Mouse (Mus musculus) MEL (cell line): ENCODE measurements around the gene Nenf. TPM values are rescaled to one million over a fixed set of nuclear protein-coding genes. Genes with fewer than 3 reads are reported as not detected.
A peak's percentile ranks its signal among the peaks of the same experiment; 100 is the strongest.

Experiments used
- DNase-seq: peaks from one replicate; pipeline ENCODE4 v3.0.0; 2011; ENCODE audit warnings: low read depth, low spot score
- H3K27ac ChIP-seq: 2 replicates; pipeline ENCODE4 v1.5.1; 2012; ENCODE audit warnings: low read depth, mild to moderate bottlenecking, control low read depth, low read length, moderate library complexity; ENCODE audit not compliant: control insufficient read depth
- H3K27me3 ChIP-seq, 2 experiments: fragments of 150-350 bp in 1 of 2; sonication (generic) in 1 of 2; 2 replicates each; pipeline ENCODE4 v1.6.1; 2012; ENCODE audit warnings: low read length in 2 of 2, mild to moderate bottlenecking in 2 of 2, improper control_type of control experiment in 1 of 2, moderate library complexity in 1 of 2; ENCODE audit not compliant: insufficient read depth in 2 of 2, control insufficient read depth in 1 of 2
- H3K36me3 ChIP-seq, 2 experiments: 2 replicates each; pipeline ENCODE4 v1.6.1; 2012 to 2014; ENCODE audit warnings: low read length in 2 of 2, improper control_type of control experiment in 1 of 2, inconsistent platforms in 1 of 2, mild to moderate bottlenecking in 1 of 2; ENCODE audit not compliant: insufficient read depth in 2 of 2, control insufficient read depth in 1 of 2
- H3K4me1 ChIP-seq, 2 experiments: fragments of 150-350 bp in 1 of 2; sonication (generic) in 1 of 2; 2 replicates each; pipeline ENCODE4 v1.6.1; 2012; ENCODE audit warnings: low read length in 2 of 2, improper control_type of control experiment in 1 of 2, mild to moderate bottlenecking in 1 of 2; ENCODE audit not compliant: insufficient read depth in 2 of 2, control insufficient read depth in 1 of 2
- H3K4me3 ChIP-seq, 2 experiments: fragments of 150-350 bp in 1 of 2; sonication (generic) in 1 of 2; 2 replicates each; pipeline ENCODE4 v1.5.1; 2012; ENCODE audit warnings: low read depth in 2 of 2, low read length in 2 of 2, mild to moderate bottlenecking in 2 of 2, moderate library complexity in 2 of 2, control low read depth in 1 of 2, improper control_type of control experiment in 1 of 2; ENCODE audit not compliant: control insufficient read depth in 1 of 2, insufficient read depth in 1 of 2
- H3K79me2 ChIP-seq: 2 replicates; pipeline ENCODE4 v1.6.1; 2012; ENCODE audit warnings: mild to moderate bottlenecking, low read length, moderate library complexity; ENCODE audit not compliant: control insufficient read depth, poor library complexity, insufficient read depth
- H3K9ac ChIP-seq: 2 replicates; pipeline ENCODE4 v1.6.1; 2012; ENCODE audit warnings: low read depth, mild to moderate bottlenecking, control low read depth, low read length, moderate library complexity; ENCODE audit not compliant: control insufficient read depth, poor library complexity, severe bottlenecking
- H3K9me3 ChIP-seq: fragments of 150-350 bp; sonication (generic); replicated peaks from 2 replicates; pipeline ENCODE4 v1.6.1; 2012; ENCODE audit warnings: mild to moderate bottlenecking, low read length, improper control_type of control experiment, moderate library complexity; ENCODE audit not compliant: insufficient read depth
- BHLHE40 ChIP-seq: IDR thresholded peaks from 2 replicates; pipeline ENCODE4 v1.6.1; 2012; ENCODE audit warnings: low read depth, mild to moderate bottlenecking, inconsistent platforms, low read length, improper control_type of control experiment, borderline replicate concordance
- CHD1 ChIP-seq: IDR thresholded peaks from 2 replicates; pipeline ENCODE4 v1.6.1; 2012; ENCODE audit warnings: low read depth, mild to moderate bottlenecking, inconsistent platforms, low read length, improper control_type of control experiment
- JUND ChIP-seq: IDR thresholded peaks from 2 replicates; pipeline ENCODE4 v1.6.1; 2011; ENCODE audit warnings: low read depth, mild to moderate bottlenecking, improper control_type of control experiment, low read length
- MAFK ChIP-seq: IDR thresholded peaks from 2 replicates; pipeline ENCODE4 v1.6.1; 2011; ENCODE audit warnings: low read depth, mild to moderate bottlenecking, low read length, improper control_type of control experiment, borderline replicate concordance
- MAX ChIP-seq: IDR thresholded peaks from 2 replicates; pipeline ENCODE4 v1.6.1; 2011; ENCODE audit warnings: low read length, improper control_type of control experiment
- MEF2A ChIP-seq: IDR thresholded peaks from 2 replicates; pipeline ENCODE4 v1.6.1; 2014; ENCODE audit warnings: low read depth, mild to moderate bottlenecking, inconsistent platforms, low read length, improper control_type of control experiment; ENCODE audit not compliant: poor library complexity, insufficient replicate concordance, severe bottlenecking; ENCODE audit errors: extremely low read depth
- MXI1 ChIP-seq: IDR thresholded peaks from 2 replicates; pipeline ENCODE4 v1.6.1; 2011; ENCODE audit warnings: mild to moderate bottlenecking, low read depth, low read length, improper control_type of control experiment
- MYC ChIP-seq: IDR thresholded peaks from 2 replicates; pipeline ENCODE4 v1.6.1; 2011; ENCODE audit warnings: low read depth, mild to moderate bottlenecking, low read length, improper control_type of control experiment, moderate library complexity
- NRF1 ChIP-seq: IDR thresholded peaks from 2 replicates; pipeline ENCODE4 v1.6.1; 2014; ENCODE audit warnings: low read depth, mild to moderate bottlenecking, inconsistent platforms, low read length, improper control_type of control experiment, moderate library complexity; ENCODE audit not compliant: poor library complexity, insufficient read depth, severe bottlenecking
- POLR2AphosphoS5 ChIP-seq: IDR thresholded peaks from 2 replicates; pipeline ENCODE4 v1.6.1; 2012; ENCODE audit warnings: low read depth, borderline replicate concordance, mild to moderate bottlenecking, inconsistent platforms, low read length, moderate library complexity, mixed read lengths
- RAD21 ChIP-seq: IDR thresholded peaks from 2 replicates; pipeline ENCODE4 v1.6.1; 2011; ENCODE audit warnings: mild to moderate bottlenecking, low read depth, low read length, improper control_type of control experiment
- SIN3A ChIP-seq: IDR thresholded peaks from 2 replicates; pipeline ENCODE4 v1.6.1; 2012; ENCODE audit warnings: low read length, improper control_type of control experiment, inconsistent platforms
- TBP ChIP-seq: IDR thresholded peaks from 2 replicates; pipeline ENCODE4 v1.8.0; 2011; ENCODE audit warnings: low read depth, low read length, improper control_type of control experiment
- USF2 ChIP-seq, 2 experiments: IDR thresholded peaks; 2 replicates each; pipeline ENCODE4 v1.6.1; 2011 to 2012; ENCODE audit warnings: improper control_type of control experiment in 2 of 2, low read length in 2 of 2, borderline replicate concordance in 1 of 2, inconsistent platforms in 1 of 2, low read depth in 1 of 2, mild to moderate bottlenecking in 1 of 2; ENCODE audit not compliant: insufficient read depth in 1 of 2
- ZC3H11A ChIP-seq: IDR thresholded peaks from 2 replicates; pipeline ENCODE4 v1.6.1; 2012; ENCODE audit warnings: low read depth, mild to moderate bottlenecking, inconsistent platforms, low read length, improper control_type of control experiment
- ZMIZ1 ChIP-seq: IDR thresholded peaks from 2 replicates; pipeline ENCODE4 v1.6.1; 2012; ENCODE audit warnings: low read depth, mild to moderate bottlenecking, inconsistent platforms, low read length, improper control_type of control experiment, moderate library complexity
- ZNF384 ChIP-seq: IDR thresholded peaks from 2 replicates; pipeline ENCODE4 v1.6.1; 2012; ENCODE audit warnings: low read depth, mild to moderate bottlenecking, inconsistent platforms, low read length, improper control_type of control experiment
- polyA plus RNA-seq, 2 experiments: library from polyadenylated mRNA; stranded (reverse) in 1 of 2; unstranded in 1 of 2; fragments of >175 nt in 1 of 2; fragments of >200 nt in 1 of 2; gene quantifications; 2 replicates each; pipeline versions ENCODE4 v1.2.1 to v1.2.4; 2012; ENCODE audit warnings: low replicate concordance in 2 of 2, low read depth in 1 of 2; ENCODE audit not compliant: insufficient read length in 2 of 2, insufficient read depth in 1 of 2, missing spikeins in 1 of 2
- total RNA-seq: library from RNA; depleted of rRNA; stranded (reverse); fragments of 300-350 nt; gene quantifications from 2 replicates; pipeline ENCODE4 v1.2.3, GENCODE M21; 2012

The Nenf gene
- total and polyA plus RNA-seq, 3 experiments = 49.4 to 53.2 TPM; not detected in 1

- DNase-seq = no peak
- Histone ChIP-seq H3K36me3 (no peaks in the 10 kb centered on the region; a peak in 1 of 4 replicates), H3K79me2 (peaks cover 1% of the 10 kb centered on the region; the same call in 1 of the 2 replicates), H3K9ac (no peak overlapping the region; the same call in 1 of the 2 replicates), H3K27me3 (no peaks in the 10 kb centered on the region), H3K4me3 (peak overlapping the region; percentile 51 to 92), H3K9me3 (no peaks in the 10 kb centered on the region), H3K4me1 (peaks cover 0 to 17% of the 10 kb centered on the region in 2 experiments; a peak in 3 of 4 replicates), H3K27ac (no peak overlapping the region)
- TF ChIP-seq ZNF384 (peak; percentile 52; the same call in 1 of the 2 replicates), ZMIZ1 (no peak)
Observed at GRCm38 (mm10) chr1:191316818-191317217, 1.2 kb downstream of the Nenf start.

- H3K27ac ChIP-seq = no peak overlapping the region
- no peaks in the 10 kb centered on the region for H3K27me3 ChIP-seq
- DNase-seq = no peak
- no peaks in the 10 kb centered on the region; a peak in 1 of 4 replicates for H3K36me3 ChIP-seq
- TF ChIP-seq RAD21 (no peak), MAX (no peak), SIN3A (no peak), JUND (no peak), POLR2AphosphoS5 (no peak), NRF1 (no peak), ZMIZ1 (no peak), MEF2A (no peak), TBP (no peak), MAFK (no peak), MYC (no peak), USF2 (IDR thresholded peaks at IDR 0.05; ENCODE audit: borderline replicate concordance in 1 of 2, insufficient read depth in 1 of 2, low read depth in 1 of 2, low read length in 2 of 2) (no peak), BHLHE40 (no peak), CHD1 (no peak), MXI1 (no peak), ZC3H11A (no peak)
- H3K4me3 ChIP-seq = no peak overlapping the region
- H3K79me2 ChIP-seq = peaks cover 1% of the 10 kb centered on the region; the same call in 1 of the 2 replicates
- H3K9me3 ChIP-seq = no peaks in the 10 kb centered on the region
- peaks cover 0 to 16% of the 10 kb centered on the region in 2 experiments; a peak in 3 of 4 replicates for H3K4me1 ChIP-seq
- no peak overlapping the region for H3K9ac ChIP-seq
Observed at GRCm38 (mm10) chr1:191313926-191314325, 4.1 kb downstream of the Nenf start.
